Mouse (Mus musculus) brown adipose tissue, adult 24 weeks (tissue): ENCODE measurements around the gene Slc6a19. TPM values are rescaled to one million over a fixed set of nuclear protein-coding genes. Genes with fewer than 3 reads are reported as not detected.

Source experiments
- H3K27ac ChIP-seq: fragments of 200-500 bp; replicated peaks from 2 replicates; pipeline ENCODE4 v1.5.1; 2012; ENCODE audit warnings: low read depth, mild to moderate bottlenecking, low read length
- H3K4me1 ChIP-seq: fragments of 200-500 bp; 2 replicates; pipeline ENCODE4 v1.6.1; 2012; ENCODE audit warnings: low read length, mixed read lengths; ENCODE audit not compliant: control insufficient read depth, insufficient read depth, insufficient read length
- H3K4me3 ChIP-seq: fragments of 200-500 bp; 2 replicates; pipeline ENCODE4 v1.5.1; 2012; ENCODE audit warnings: low read depth, mild to moderate bottlenecking, low read length, moderate library complexity; ENCODE audit not compliant: insufficient read depth
- polyA plus RNA-seq: library from polyadenylated mRNA; stranded (reverse); fragments of >200 nt; gene quantifications from 2 replicates; pipeline ENCODE4 v1.2.4, GENCODE M21; 2012; ENCODE audit not compliant: missing spikeins, insufficient read depth, insufficient read length

Slc6a19 gene
- polyA plus RNA-seq, 1 experiment = 2.1 TPM

GRCm38 (mm10) chr13:73658953-73659352, 45.7 kb downstream of the Slc6a19 start:
- no peaks in the 10 kb centered on the region for H3K4me1 ChIP-seq
- no peak overlapping the region for H3K4me3 ChIP-seq
- H3K27ac ChIP-seq = no peak overlapping the region

- H3K27ac ChIP-seq = no peak overlapping the region
- H3K4me1 ChIP-seq = 0 out of 2 replicates have a peak, but pooled peaks cover 2% of the 10 kb centered on the region
- H3K4me3 ChIP-seq = no peak overlapping the region
These were observed 49.7 kb downstream of the Slc6a19 start for GRCm38 (mm10) chr13:73654976-73655375.

- no peak overlapping the region for H3K27ac ChIP-seq
- H3K4me3 ChIP-seq = no peak overlapping the region
- 0 out of 2 replicates have a peak, but pooled peaks cover 2% of the 10 kb centered on the region for H3K4me1 ChIP-seq
These were observed 51.4 kb downstream of the Slc6a19 start for GRCm38 (mm10) chr13:73653266-73653665.

GRCm38 (mm10) chr13:73646397-73647087, 58.1 kb downstream of the Slc6a19 start:
- H3K4me3 ChIP-seq = no peak overlapping the region
- H3K4me1 ChIP-seq = 0 out of 2 replicates have a peak, but pooled peaks cover 2% of the 10 kb centered on the region
- H3K27ac ChIP-seq = no peak overlapping the region

GRCm38 (mm10) chr13:73641296-73641695, 63.4 kb downstream of the Slc6a19 start:
- Histone ChIP-seq H3K4me1 (no peaks in the 10 kb centered on the region), H3K4me3 (no peak overlapping the region), H3K27ac (no peak overlapping the region)

- H3K27ac ChIP-seq = no peak overlapping the region
- H3K4me1 ChIP-seq = no peaks in the 10 kb centered on the region
- H3K4me3 ChIP-seq = no peak overlapping the region
These were observed 66.8 kb downstream of the Slc6a19 start for GRCm38 (mm10) chr13:73637826-73638225.

GRCm38 (mm10) chr13:73631837-73632236, 72.8 kb downstream of the Slc6a19 start:
- Histone ChIP-seq H3K4me1 (peaks cover 5% of the 10 kb centered on the region), H3K27ac (no peak overlapping the region), H3K4me3 (no peak overlapping the region)

Other genes starting within 250 kb of the Slc6a19 start
- 2.5 and 3.0 TPM in 2 replicates for gene Lpcat1, start 237.7 kb downstream of the Slc6a19 start, polyA plus RNA-seq
- not detected in 2 replicates for gene Slc6a3, start 168.1 kb downstream of the Slc6a19 start, polyA plus RNA-seq
- gene Clptm1l, start 100.9 kb downstream of the Slc6a19 start, polyA plus RNA-seq = 79.5 and 95.2 TPM in 2 replicates
- not detected in 2 replicates for gene Tert, start 78.0 kb downstream of the Slc6a19 start, polyA plus RNA-seq
- gene Slc6a18, start 26.8 kb downstream of the Slc6a19 start, polyA plus RNA-seq = not detected in 2 replicates
- gene Slc12a7, start 28.2 kb upstream of the Slc6a19 start, polyA plus RNA-seq = 17.7 and 29.3 TPM in 2 replicates
- gene Nkd2, start 142.8 kb upstream of the Slc6a19 start, polyA plus RNA-seq = 0.44 and 0.54 TPM in 2 replicates
- 0.50 TPM in 1 of 2 replicates, not detected in the other for gene Trip13, start 232.9 kb upstream of the Slc6a19 start, polyA plus RNA-seq
- gene Brd9, start 232.9 kb upstream of the Slc6a19 start, polyA plus RNA-seq = 15.4 and 16.2 TPM in 2 replicates